Mouse (Mus musculus) ES-Bruce4 (cell line): Measurements from ENCODE around the gene Irf2bpl. TPM values are rescaled to one million over a fixed set of nuclear protein-coding genes. Genes with fewer than 3 reads are reported as not detected.

Source experiments
- H3K27ac ChIP-seq: 2 replicates; pipeline ENCODE4 v1.5.1; 2012; ENCODE audit warnings: low read length, inconsistent platforms; ENCODE audit not compliant: insufficient read depth
- H3K27me3 ChIP-seq: 2 replicates; pipeline ENCODE4 v1.6.1; 2012; ENCODE audit warnings: mild to moderate bottlenecking, low read length, inconsistent platforms; ENCODE audit not compliant: control insufficient read depth, poor library complexity, insufficient read depth, severe bottlenecking
- H3K36me3 ChIP-seq: 2 replicates; pipeline ENCODE4 v1.6.1; 2012; ENCODE audit warnings: inconsistent platforms, mild to moderate bottlenecking, low read length, moderate library complexity; ENCODE audit not compliant: control insufficient read depth, poor library complexity, insufficient read depth, severe bottlenecking
- H3K4me1 ChIP-seq: one replicate; pipeline ENCODE4 v1.8.1; 2011; ENCODE audit warnings: low read length; ENCODE audit not compliant: control insufficient read depth, insufficient read depth
- H3K4me3 ChIP-seq: 2 replicates; pipeline ENCODE4 v1.5.1; 2011; ENCODE audit warnings: low read depth, mild to moderate bottlenecking, low read length
- H3K9ac ChIP-seq: 2 replicates; pipeline ENCODE4 v1.6.1; 2012; ENCODE audit warnings: low read depth, mild to moderate bottlenecking, inconsistent platforms; ENCODE audit not compliant: poor library complexity, severe bottlenecking
- H3K9me3 ChIP-seq: replicated peaks from 2 replicates; pipeline ENCODE4 v1.6.1; 2012; ENCODE audit warnings: mild to moderate bottlenecking, low read length, inconsistent platforms; ENCODE audit not compliant: control insufficient read depth, poor library complexity, insufficient read depth, severe bottlenecking
- CTCF ChIP-seq: IDR thresholded peaks from one replicate; pipeline ENCODE4 v1.8.1; 2011; ENCODE audit warnings: low read depth, low read length
- EP300 ChIP-seq: IDR thresholded peaks from 2 replicates; pipeline ENCODE4 v1.6.1; 2011; ENCODE audit warnings: low read depth, low read length; ENCODE audit not compliant: insufficient read depth
- POLR2A ChIP-seq: IDR thresholded peaks from one replicate; pipeline ENCODE4 v1.8.1; 2011; ENCODE audit warnings: low read length; ENCODE audit not compliant: insufficient read depth
- polyA plus RNA-seq: library from polyadenylated mRNA; stranded (reverse); fragments of >200 nt; gene quantifications from 2 replicates; pipeline ENCODE4 v1.2.4, GENCODE M21; 2011; ENCODE audit warnings: low read depth; ENCODE audit not compliant: missing spikeins, insufficient read depth, insufficient read length

Irf2bpl gene
- polyA plus RNA-seq, 1 experiment, result 37.9 TPM

DNA sequence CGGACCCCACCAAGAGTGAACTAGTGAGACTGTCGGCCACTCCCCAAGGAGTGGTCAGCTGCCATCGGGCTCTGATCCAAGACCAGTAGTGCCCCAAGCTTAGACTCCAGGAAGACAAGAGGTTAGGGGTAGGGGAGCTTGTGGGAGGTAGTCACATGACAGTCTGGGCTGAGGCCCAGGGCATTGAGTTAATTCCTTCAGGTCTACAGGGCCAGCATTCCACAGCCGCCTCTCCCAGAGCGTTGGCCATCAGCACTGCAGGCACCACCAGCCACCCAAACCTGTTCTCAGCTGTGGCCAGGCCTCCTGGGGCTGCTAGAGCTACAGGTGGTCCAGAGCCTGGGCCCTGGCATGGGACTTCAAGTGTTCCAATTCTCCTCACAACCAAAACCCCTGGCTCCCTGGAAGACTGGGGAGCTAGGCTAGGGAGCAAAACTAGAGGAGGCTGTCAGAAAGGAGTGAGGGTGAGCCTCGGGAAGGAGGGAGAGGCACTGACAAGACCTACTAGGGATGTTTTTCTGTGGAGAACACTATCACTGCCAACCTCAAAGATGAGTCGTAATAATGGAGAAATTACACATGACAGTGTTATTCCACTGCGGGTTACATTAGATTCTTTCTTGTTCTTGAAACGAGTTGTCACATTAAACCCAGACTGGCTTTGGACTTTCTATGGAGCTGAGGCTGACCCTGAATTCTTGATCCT is 12.1 kb downstream of the Irf2bpl start:
- H3K36me3 ChIP-seq, result no peaks in the 10 kb centered on the region
- peak overlapping the region; percentile 81 for H3K27ac ChIP-seq
- TF ChIP-seq EP300, result no peak
- no peak for TF ChIP-seq CTCF
- no peak for TF ChIP-seq POLR2A
- H3K4me1 ChIP-seq, result peaks cover 15% of the 10 kb centered on the region
- H3K27me3 ChIP-seq, result no peaks in the 10 kb centered on the region
- H3K9me3 ChIP-seq, result no peaks in the 10 kb centered on the region
- H3K9ac ChIP-seq, result no peak overlapping the region
- no peak overlapping the region for H3K4me3 ChIP-seq

DNA sequence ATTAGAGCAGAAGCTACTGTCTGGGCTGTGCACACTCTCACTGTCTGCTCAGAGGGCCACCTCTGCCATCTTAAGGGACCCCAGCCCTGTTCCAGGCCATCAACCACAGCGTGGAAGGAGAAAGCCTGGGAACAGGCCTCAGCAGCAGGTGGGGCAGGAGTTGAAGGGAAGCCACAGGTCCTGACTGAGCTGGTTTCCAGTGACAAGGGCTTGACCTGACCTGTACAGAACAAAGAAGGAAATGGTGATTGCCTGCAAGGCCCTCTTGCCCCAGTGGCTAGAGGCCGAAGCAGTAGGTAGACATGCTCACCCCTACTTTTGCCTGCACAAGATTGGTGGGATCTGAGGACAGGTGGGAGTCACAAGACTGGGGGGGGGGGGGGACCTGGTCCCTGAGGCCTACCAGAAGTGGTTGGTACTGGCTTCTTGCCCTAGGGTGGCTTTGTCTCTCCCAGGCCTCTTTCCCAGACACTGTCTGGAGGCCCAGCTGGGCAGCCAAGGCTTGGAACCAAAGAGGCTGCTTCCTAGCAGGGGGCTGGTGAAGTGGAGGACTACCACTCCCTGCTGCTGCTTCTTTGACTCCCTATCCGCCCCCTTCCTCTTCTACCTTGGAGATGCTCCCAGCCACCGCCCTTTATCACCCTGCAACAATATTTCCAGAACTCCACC is 12.8 kb downstream of the Irf2bpl start:
- H3K9ac ChIP-seq, result no peak overlapping the region
- H3K4me1 ChIP-seq, result peaks cover 19% of the 10 kb centered on the region
- H3K9me3 ChIP-seq, result no peaks in the 10 kb centered on the region
- no peak overlapping the region for H3K4me3 ChIP-seq
- H3K27ac ChIP-seq, result peak overlapping the region; percentile 81
- no peaks in the 10 kb centered on the region for H3K36me3 ChIP-seq
- no peaks in the 10 kb centered on the region for H3K27me3 ChIP-seq
- TF ChIP-seq POLR2A (no peak), CTCF (no peak), EP300 (peak; percentile 91)

DNA sequence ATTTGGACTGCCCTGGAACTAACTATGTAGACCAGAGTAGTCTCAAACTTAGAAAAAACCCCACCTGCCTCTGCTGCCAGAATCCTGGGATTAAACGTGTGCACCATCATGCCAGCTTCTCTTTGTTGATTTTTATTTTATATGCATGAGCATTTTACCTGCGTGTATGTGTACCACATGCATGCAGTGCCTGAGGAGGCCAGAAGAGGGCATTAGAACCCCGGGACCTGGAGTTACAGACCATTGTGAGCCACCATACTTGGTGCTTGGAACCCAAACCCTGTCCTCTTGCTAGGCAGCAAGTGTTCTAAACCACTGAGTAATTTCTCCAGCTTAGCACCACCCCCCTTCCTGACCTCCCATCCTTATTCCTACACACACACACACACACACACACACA is 13.6 kb downstream of the Irf2bpl start:
- Histone ChIP-seq H3K9me3 (no peaks in the 10 kb centered on the region), H3K36me3 (no peaks in the 10 kb centered on the region), H3K27me3 (no peaks in the 10 kb centered on the region), H3K4me1 (peaks cover 21% of the 10 kb centered on the region), H3K4me3 (no peak overlapping the region), H3K9ac (no peak overlapping the region), H3K27ac (peak overlapping the region; percentile 81)
- TF ChIP-seq CTCF, result peak; percentile 24
- no peak for TF ChIP-seq EP300

DNA sequence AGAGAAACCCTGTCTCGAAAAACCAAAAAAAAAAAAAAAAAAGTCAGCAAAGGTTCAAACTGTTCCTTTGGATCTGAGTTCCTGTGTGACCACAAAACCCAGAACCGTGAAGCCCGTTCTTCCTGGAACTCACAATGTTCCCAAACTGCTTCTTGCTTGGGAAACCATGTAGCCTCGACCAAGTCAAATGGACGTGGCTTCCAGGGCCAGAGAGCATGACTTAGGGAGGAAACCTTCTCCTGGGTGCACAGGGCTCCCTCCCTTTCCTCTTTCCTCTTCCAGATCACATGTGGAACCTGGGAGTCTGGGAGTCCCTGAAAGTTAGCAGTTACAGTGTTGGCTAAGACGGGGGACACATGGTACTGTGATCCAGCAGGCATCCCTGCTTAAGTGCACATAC is 14.8 kb downstream of the Irf2bpl start:
- no peaks in the 10 kb centered on the region for H3K27me3 ChIP-seq
- no peak overlapping the region for H3K4me3 ChIP-seq
- H3K4me1 ChIP-seq, result peaks cover 16% of the 10 kb centered on the region
- no peaks in the 10 kb centered on the region for H3K9me3 ChIP-seq
- TF ChIP-seq EP300 (no peak), POLR2A (no peak), CTCF (no peak)
- no peak overlapping the region for H3K9ac ChIP-seq
- H3K27ac ChIP-seq, result no peak overlapping the region
- H3K36me3 ChIP-seq, result no peaks in the 10 kb centered on the region

DNA sequence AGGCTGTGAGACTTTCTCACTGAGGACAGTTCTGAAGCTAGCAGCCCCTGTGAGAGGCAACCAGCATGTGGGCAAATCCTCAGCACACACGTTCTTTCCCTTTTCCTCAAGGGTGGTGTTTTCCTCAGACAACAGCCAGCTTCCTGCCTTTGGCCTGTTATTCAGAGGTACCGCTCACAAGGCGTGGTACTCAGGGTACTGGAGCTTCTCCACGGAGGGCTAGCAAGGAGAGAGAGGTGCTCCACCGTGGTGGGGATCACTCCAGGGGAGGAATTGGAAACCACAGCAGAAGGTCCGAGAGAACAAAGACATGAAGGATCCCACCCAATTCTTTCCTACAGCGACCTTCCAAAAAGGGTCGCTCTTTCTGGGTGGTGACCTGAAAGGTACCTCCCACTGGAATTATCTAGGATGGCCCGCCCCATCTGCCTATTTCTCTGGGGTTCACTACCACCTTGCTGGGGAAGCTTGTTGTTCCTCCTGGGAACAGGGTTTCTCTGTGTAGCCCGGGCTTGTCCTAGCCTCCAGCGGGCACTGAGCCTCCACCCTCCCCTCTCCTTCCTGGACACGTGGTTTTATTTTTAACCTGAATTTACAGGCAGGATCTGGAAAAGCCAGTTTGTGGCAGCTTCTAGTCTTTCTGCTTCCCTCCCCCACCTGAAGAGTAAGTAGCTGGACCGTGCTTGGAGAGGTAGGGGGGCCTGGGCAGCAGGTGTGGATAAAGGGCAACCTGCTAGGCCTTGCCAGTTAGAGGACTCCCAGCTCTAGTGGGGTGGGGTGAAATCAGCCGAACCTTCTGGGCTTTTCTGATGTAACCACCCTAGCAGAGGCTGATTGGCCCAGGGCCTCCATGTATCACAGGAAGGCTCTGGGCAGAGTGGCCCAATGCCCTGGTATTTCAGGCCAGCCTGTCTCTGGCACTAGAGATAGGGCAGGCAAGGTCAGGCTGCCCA is 17.1 kb downstream of the Irf2bpl start:
- Histone ChIP-seq H3K9ac (peak overlapping the region; percentile 77), H3K4me1 (peaks cover 14% of the 10 kb centered on the region), H3K4me3 (peak overlapping the region; percentile 80), H3K27ac (peak overlapping the region; percentile 90), H3K36me3 (no peaks in the 10 kb centered on the region), H3K9me3 (no peaks in the 10 kb centered on the region), H3K27me3 (no peaks in the 10 kb centered on the region)
- peak; percentile 45 for TF ChIP-seq POLR2A
- TF ChIP-seq EP300, result peak; percentile 89
- TF ChIP-seq CTCF, result no peak
